In genomic region chr3:134390472-134391336, GRCm38 (mm10) we compare ENCODE assay signal across 10 mouse cellular contexts.
A peak's percentile ranks its signal among the peaks of the same experiment; 100 is the strongest.
DNase-seq lines count a peak whose midpoint lies in the region; ATAC-seq lines count a peak whose summit lies in the region.
"Had no signal": no experiment of that assay in that cellular context is flagged by ENCODE, and none has a peak within 500 bp of the region (broad histone marks: within the 10 kb centered on the region; RNA-seq: fewer than 3 reads in every experiment).

No protein-coding gene starts in this region.

- no peaks in the 10 kb centered on the region for H3K36me3 ChIP-seq in midbrain, embryonic 13.5 days
- no peaks in the 10 kb centered on the region for H3K36me3 ChIP-seq in midbrain, embryonic 10.5 days
- no peaks in the 10 kb centered on the region for H3K36me3 ChIP-seq in midbrain, embryonic 16.5 days (ENCODE audit: control insufficient read depth, insufficient read depth, low read length)
- H3K36me3 ChIP-seq: embryonic facial prominence, embryonic 13.5 days; stomach, embryonic 15.5 days had no signal

- H3K27ac ChIP-seq in midbrain, embryonic 13.5 days: no peak overlapping the region
- H3K27ac ChIP-seq in midbrain, embryonic 10.5 days (replicated peaks): no peak overlapping the region
- no peak overlapping the region for H3K27ac ChIP-seq in midbrain, embryonic 16.5 days (ENCODE audit: low read length)
- H3K27ac ChIP-seq: embryonic facial prominence, embryonic 13.5 days; stomach, embryonic 15.5 days had no signal

- H3K4me1 ChIP-seq in midbrain, embryonic 13.5 days (replicated peaks): no peaks in the 10 kb centered on the region
- no peaks in the 10 kb centered on the region for H3K4me1 ChIP-seq in midbrain, embryonic 10.5 days
- no peaks in the 10 kb centered on the region for H3K4me1 ChIP-seq in midbrain, embryonic 16.5 days (ENCODE audit: control insufficient read depth, insufficient read depth, low read length)
- H3K4me1 ChIP-seq: embryonic facial prominence, embryonic 13.5 days; stomach, embryonic 15.5 days had no signal

- no peak overlapping the region for H3K4me2 ChIP-seq in midbrain, embryonic 13.5 days (replicated peaks)
- no peak overlapping the region for H3K4me2 ChIP-seq in midbrain, embryonic 16.5 days (ENCODE audit: low read length)
- H3K4me2 ChIP-seq: embryonic facial prominence, embryonic 13.5 days; stomach, embryonic 15.5 days had no signal

- ATAC-seq in frontal cortex, adult (ENCODE audit: low TSS enrichment): peak; percentile 65; the same call in 1 of the 2 replicates
- peak; percentile 71; the same call in 1 of the 2 replicates for ATAC-seq in midbrain, embryonic 13.5 days
- peak; percentile 94 for ATAC-seq in midbrain, embryonic 16.5 days

- intact Hi-C loops in gastrocnemius, postnatal 36 days (cut with DNase I): no loop called here

- H3K27me3 ChIP-seq in midbrain, embryonic 13.5 days: no peaks in the 10 kb centered on the region
- H3K27me3 ChIP-seq in midbrain, embryonic 10.5 days (ENCODE audit: low read depth, poor library complexity, severe bottlenecking): no peaks in the 10 kb centered on the region
- H3K27me3 ChIP-seq in midbrain, embryonic 16.5 days (ENCODE audit: control insufficient read depth, insufficient read depth, low read depth, low read length): no peaks in the 10 kb centered on the region
- H3K27me3 ChIP-seq: embryonic facial prominence, embryonic 13.5 days; stomach, embryonic 15.5 days had no signal

- WGBS in midbrain, embryonic 13.5 days: 75% methylated on average over 4 of the region's 4 CpGs
- WGBS in midbrain, embryonic 10.5 days: 81% methylated on average over 4 of the region's 4 CpGs
- 64% methylated on average over 4 of the region's 4 CpGs for WGBS in midbrain, embryonic 16.5 days

- no peak overlapping the region for H3K9ac ChIP-seq in midbrain, embryonic 13.5 days (replicated peaks)
- no peak overlapping the region for H3K9ac ChIP-seq in midbrain, embryonic 16.5 days (ENCODE audit: low read depth, low read length)
- H3K9ac ChIP-seq: embryonic facial prominence, embryonic 13.5 days; stomach, embryonic 15.5 days had no signal

- no peaks in the 10 kb centered on the region for H3K9me3 ChIP-seq in midbrain, embryonic 13.5 days
- H3K9me3 ChIP-seq in midbrain, embryonic 10.5 days (replicated peaks): no peaks in the 10 kb centered on the region
- H3K9me3 ChIP-seq in midbrain, embryonic 16.5 days (replicated peaks; ENCODE audit: control insufficient read depth, low read length, poor library complexity, severe bottlenecking): 0 out of 2 replicates have a peak, but pooled peaks cover 3% of the 10 kb centered on the region
- H3K9me3 ChIP-seq: embryonic facial prominence, embryonic 13.5 days; stomach, embryonic 15.5 days had no signal

- DNase-seq in frontal cortex, postnatal 25 days (ENCODE audit: low spot score in 2 of 2): no peak
- DNase-seq in midbrain, embryonic 10.5 days (ENCODE audit: low spot score): no peak
- peak; percentile 82 to 84 for DNase-seq in cerebellum, postnatal 10 days
- DNase-seq in natural killer cell, adult 2 months (ENCODE audit: low spot score in 2 of 2): no peak
- DNase-seq in gastrocnemius, postnatal 36 days: no peak

- no peak overlapping the region for H3K4me3 ChIP-seq in midbrain, embryonic 13.5 days (replicated peaks)
- no peak overlapping the region for H3K4me3 ChIP-seq in midbrain, embryonic 10.5 days
- H3K4me3 ChIP-seq in midbrain, embryonic 16.5 days (ENCODE audit: low read depth, low read length): no peak overlapping the region
- H3K4me3 ChIP-seq: embryonic facial prominence, embryonic 13.5 days; stomach, embryonic 15.5 days had no signal

Comparison
In these comparisons a context has a peak if more than half of its experiments do, and no peak if none do; other contexts are left out.
1. DNase-seq: peak in cerebellum, postnatal 10 days (2 of 2); none in frontal cortex, postnatal 25 days (0 of 2), midbrain, embryonic 10.5 days (single experiment), natural killer cell, adult 2 months (0 of 2) and gastrocnemius, postnatal 36 days (0 of 2).
2. Peak in every context shown above with its lines, with median percentiles within 50 percentile points of each other: ATAC-seq.